Mouse (Mus musculus): ENCODE measurements at regions not wholly inside any gene's neighbourhood (a gene's known extent, or its start where the extent isn't known, plus 50 kb on each side); places are given as distances from the start of the nearest gene placed in this dataset.

GRCm38 (mm10) chr6:143419872-143420271 lies 252.9 kb downstream of the Etnk1 start:
- no peaks in the 10 kb centered on the region for H3K27me3 ChIP-seq (ENCODE audit: low read depth, poor library complexity, severe bottlenecking)
- DNase-seq (ENCODE audit: low spot score), result no peak
- no peak overlapping the region for H3K27ac ChIP-seq
- no peaks in the 10 kb centered on the region for H3K9me3 ChIP-seq (replicated peaks)
- WGBS, result 84% methylated on average over 7 of the region's 7 CpGs
- H3K4me1 ChIP-seq, result peaks cover 9% of the 10 kb centered on the region; the same call in 1 of the 2 replicates
- no peak overlapping the region for H3K4me3 ChIP-seq
- H3K36me3 ChIP-seq, result no peaks in the 10 kb centered on the region

- H3K36me3 ChIP-seq, result no peaks in the 10 kb centered on the region
- H3K9me3 ChIP-seq (replicated peaks), result no peaks in the 10 kb centered on the region
- H3K4me3 ChIP-seq, result no peak overlapping the region
- no peak overlapping the region for H3K27ac ChIP-seq
- H3K27me3 ChIP-seq (ENCODE audit: low read depth, poor library complexity, severe bottlenecking), result no peaks in the 10 kb centered on the region
- WGBS, result 92% methylated on average over 14 of the region's 14 CpGs
- no peak for DNase-seq (ENCODE audit: low spot score)
- H3K4me1 ChIP-seq, result peaks cover 16% of the 10 kb centered on the region
Measured at GRCm38 (mm10) chr6:143423026-143423425, 256.0 kb downstream of the Etnk1 start.

GRCm38 (mm10) chr6:143425182-143425829 lies 258.3 kb downstream of the Etnk1 start:
- WGBS, result 57% methylated on average over 17 of the region's 17 CpGs
- Histone ChIP-seq H3K4me3 (no peak overlapping the region), H3K27ac (peak overlapping the region; percentile 51; the same call in 1 of the 2 replicates), H3K36me3 (no peaks in the 10 kb centered on the region), H3K27me3 (ENCODE audit: low read depth, poor library complexity, severe bottlenecking) (no peaks in the 10 kb centered on the region), H3K9me3 (replicated peaks) (no peaks in the 10 kb centered on the region), H3K4me1 (peaks cover 11% of the 10 kb centered on the region)
- DNase-seq (ENCODE audit: low spot score), result no peak

- no peak overlapping the region for H3K27ac ChIP-seq
- no peaks in the 10 kb centered on the region for H3K36me3 ChIP-seq
- WGBS, result 94% methylated on average over 13 of the region's 13 CpGs
- H3K27me3 ChIP-seq (ENCODE audit: low read depth, poor library complexity, severe bottlenecking), result no peaks in the 10 kb centered on the region
- no peaks in the 10 kb centered on the region for H3K9me3 ChIP-seq (replicated peaks)
- no peak overlapping the region for H3K4me3 ChIP-seq
- no peaks in the 10 kb centered on the region for H3K4me1 ChIP-seq
- no peak for DNase-seq (ENCODE audit: low spot score)
Measured at GRCm38 (mm10) chr6:143431896-143432450, 265.0 kb downstream of the Etnk1 start.

GRCm38 (mm10) chr6:143437367-143438271 lies 270.6 kb downstream of the Etnk1 start:
- peak overlapping the region; percentile 58; the same call in 1 of the 2 replicates for H3K27ac ChIP-seq
- no peaks in the 10 kb centered on the region for H3K27me3 ChIP-seq (ENCODE audit: low read depth, poor library complexity, severe bottlenecking)
- H3K4me3 ChIP-seq, result no peak overlapping the region
- H3K9me3 ChIP-seq (replicated peaks), result no peaks in the 10 kb centered on the region
- WGBS, result 66% methylated on average over 32 of the region's 32 CpGs
- H3K4me1 ChIP-seq, result peaks cover 34% of the 10 kb centered on the region
- DNase-seq (ENCODE audit: low spot score), result peak; percentile 49
- no peaks in the 10 kb centered on the region for H3K36me3 ChIP-seq

GRCm38 (mm10) chr6:143438272-143438591 lies 271.2 kb downstream of the Etnk1 start:
- no peak for DNase-seq (ENCODE audit: low spot score)
- peaks cover 34% of the 10 kb centered on the region for H3K4me1 ChIP-seq
- H3K4me3 ChIP-seq, result no peak overlapping the region
- 39% methylated on average over 5 of the region's 5 CpGs for WGBS
- H3K27me3 ChIP-seq (ENCODE audit: low read depth, poor library complexity, severe bottlenecking), result no peaks in the 10 kb centered on the region
- no peaks in the 10 kb centered on the region for H3K36me3 ChIP-seq
- H3K27ac ChIP-seq, result 0 out of 2 replicates have a peak overlapping the region, but pooled peaks have one; percentile 58
- H3K9me3 ChIP-seq (replicated peaks), result no peaks in the 10 kb centered on the region

GRCm38 (mm10) chr6:143439484-143439883 lies 272.5 kb downstream of the Etnk1 start:
- no peaks in the 10 kb centered on the region for H3K9me3 ChIP-seq (replicated peaks)
- peak overlapping the region; percentile 26; the same call in 1 of the 2 replicates for H3K27ac ChIP-seq
- H3K36me3 ChIP-seq, result no peaks in the 10 kb centered on the region
- H3K4me3 ChIP-seq, result no peak overlapping the region
- DNase-seq (ENCODE audit: low spot score), result no peak
- H3K27me3 ChIP-seq (ENCODE audit: low read depth, poor library complexity, severe bottlenecking), result no peaks in the 10 kb centered on the region
- peaks cover 34% of the 10 kb centered on the region for H3K4me1 ChIP-seq
- 80% methylated on average over 10 of the region's 10 CpGs for WGBS

GRCm38 (mm10) chr6:143440237-143440950 lies 273.4 kb downstream of the Etnk1 start:
- no peak overlapping the region for H3K4me3 ChIP-seq
- H3K9me3 ChIP-seq (replicated peaks), result no peaks in the 10 kb centered on the region
- 89% methylated on average over 15 of the region's 15 CpGs for WGBS
- H3K4me1 ChIP-seq, result peaks cover 34% of the 10 kb centered on the region
- no peak for DNase-seq (ENCODE audit: low spot score)
- H3K27me3 ChIP-seq (ENCODE audit: low read depth, poor library complexity, severe bottlenecking), result no peaks in the 10 kb centered on the region
- H3K27ac ChIP-seq, result no peak overlapping the region; the same call in 1 of the 2 replicates
- no peaks in the 10 kb centered on the region for H3K36me3 ChIP-seq

- H3K4me1 ChIP-seq, result peaks cover 32% of the 10 kb centered on the region
- H3K36me3 ChIP-seq, result no peaks in the 10 kb centered on the region
- H3K9me3 ChIP-seq (replicated peaks), result no peaks in the 10 kb centered on the region
- WGBS, result 88% methylated on average over 8 of the region's 8 CpGs
- no peak overlapping the region for H3K27ac ChIP-seq
- no peak overlapping the region for H3K4me3 ChIP-seq
- DNase-seq (ENCODE audit: low spot score), result no peak
- H3K27me3 ChIP-seq (ENCODE audit: low read depth, poor library complexity, severe bottlenecking), result peaks cover 3% of the 10 kb centered on the region; the same call in 1 of the 2 replicates
Measured at GRCm38 (mm10) chr6:143442361-143442760, 275.3 kb downstream of the Etnk1 start.

GRCm38 (mm10) chr6:143443446-143443845 lies 276.4 kb downstream of the Etnk1 start:
- Histone ChIP-seq H3K36me3 (no peaks in the 10 kb centered on the region), H3K27ac (no peak overlapping the region), H3K27me3 (ENCODE audit: low read depth, poor library complexity, severe bottlenecking) (peaks cover 3% of the 10 kb centered on the region; the same call in 1 of the 2 replicates), H3K4me3 (no peak overlapping the region), H3K4me1 (peaks cover 21% of the 10 kb centered on the region), H3K9me3 (replicated peaks) (no peaks in the 10 kb centered on the region)
- 89% methylated on average over 6 of the region's 6 CpGs for WGBS
- no peak for DNase-seq (ENCODE audit: low spot score)

GRCm38 (mm10) chr6:143444782-143445181 lies 277.8 kb downstream of the Etnk1 start:
- no peak overlapping the region for H3K27ac ChIP-seq
- H3K4me1 ChIP-seq, result peaks cover 8% of the 10 kb centered on the region
- no peaks in the 10 kb centered on the region for H3K36me3 ChIP-seq
- no peaks in the 10 kb centered on the region for H3K9me3 ChIP-seq (replicated peaks)
- DNase-seq (ENCODE audit: low spot score), result no peak
- H3K27me3 ChIP-seq (ENCODE audit: low read depth, poor library complexity, severe bottlenecking), result peaks cover 6% of the 10 kb centered on the region; the same call in 1 of the 2 replicates
- no peak overlapping the region for H3K4me3 ChIP-seq
- WGBS, result 87% methylated on average over 3 of the region's 3 CpGs

- WGBS, result 81% methylated on average over 13 of the region's 13 CpGs
- Histone ChIP-seq H3K4me3 (no peak overlapping the region), H3K36me3 (no peaks in the 10 kb centered on the region), H3K9me3 (replicated peaks) (no peaks in the 10 kb centered on the region), H3K4me1 (no peaks in the 10 kb centered on the region; the same call in 1 of the 2 replicates), H3K27ac (no peak overlapping the region), H3K27me3 (ENCODE audit: low read depth, poor library complexity, severe bottlenecking) (peaks cover 6% of the 10 kb centered on the region; the same call in 1 of the 2 replicates)
- DNase-seq (ENCODE audit: low spot score), result no peak
Measured at GRCm38 (mm10) chr6:143445834-143446552, 279.0 kb downstream of the Etnk1 start.
